Mouse (Mus musculus): ENCODE results near the gene Amigo2. TPM values are rescaled to one million over a fixed set of nuclear protein-coding genes. Genes with fewer than 3 reads are reported as not detected.
"Not testable (repeated sequence)": the region's sequence is repeated elsewhere in the genome, so short reads cannot be mapped to it uniquely, and the experiment has no call there.

The Amigo2 gene
- polyA plus RNA-seq, 1 experiment: 0.19 TPM

GRCm38 (mm10) chr15:97212501-97213477 lies 34.3 kb downstream of the Amigo2 start:
- no peaks in the 10 kb centered on the region for H3K27me3 ChIP-seq (ENCODE audit: control insufficient read depth, insufficient read depth, insufficient read length)
- no peak overlapping the region for H3K4me2 ChIP-seq (ENCODE audit: low read depth)
- no peak overlapping the region for H3ac ChIP-seq (ENCODE audit: control insufficient read depth, insufficient read length)
- H3K4me3 ChIP-seq: no peak overlapping the region
- no peak for TF ChIP-seq CEBPB (IDR thresholded peaks at IDR 0.05; ENCODE audit: insufficient read depth, poor library complexity, severe bottlenecking)
- no peak for TF ChIP-seq REST (IDR thresholded peaks at IDR 0.05; ENCODE audit: insufficient read depth, insufficient read length)
- H3K79me2 ChIP-seq (ENCODE audit: control insufficient read depth, insufficient read depth): no peaks in the 10 kb centered on the region
- no peaks in the 10 kb centered on the region for H3K36me3 ChIP-seq (ENCODE audit: control insufficient read depth, insufficient read depth)

- not testable (repeated sequence) for H3K4me3 ChIP-seq; H3ac ChIP-seq (ENCODE audit: control insufficient read depth, insufficient read length); H3K79me2 ChIP-seq (ENCODE audit: control insufficient read depth, insufficient read depth); H3K36me3 ChIP-seq (ENCODE audit: control insufficient read depth, insufficient read depth); H3K4me2 ChIP-seq (ENCODE audit: low read depth); H3K27me3 ChIP-seq (ENCODE audit: control insufficient read depth, insufficient read depth, insufficient read length)
Observed at GRCm38 (mm10) chr15:97209754-97210153, 37.3 kb downstream of the Amigo2 start.

GRCm38 (mm10) chr15:97206506-97206905 lies 40.6 kb downstream of the Amigo2 start:
- Histone ChIP-seq H3K27me3 (ENCODE audit: control insufficient read depth, insufficient read depth, insufficient read length) (no peaks in the 10 kb centered on the region), H3K4me3 (no peak overlapping the region), H3K79me2 (ENCODE audit: control insufficient read depth, insufficient read depth) (no peaks in the 10 kb centered on the region), H3K4me2 (ENCODE audit: low read depth) (no peak overlapping the region), H3K36me3 (ENCODE audit: control insufficient read depth, insufficient read depth) (no peaks in the 10 kb centered on the region), H3ac (ENCODE audit: control insufficient read depth, insufficient read length) (no peak overlapping the region)
- no peak for TF ChIP-seq MYOD1 (IDR thresholded peaks at IDR 0.05; ENCODE audit: control insufficient read depth in 1 of 3, insufficient read length in 2 of 3, low read depth in 2 of 3)
- no peak for TF ChIP-seq TCF3 (IDR thresholded peaks at IDR 0.05; ENCODE audit: insufficient read length, low read depth)
- TF ChIP-seq CEBPB (IDR thresholded peaks at IDR 0.05; ENCODE audit: insufficient read depth, poor library complexity, severe bottlenecking): no peak
- TF ChIP-seq SRF (IDR thresholded peaks at IDR 0.05; ENCODE audit: control insufficient read depth, insufficient read length, low read depth): no peak
- no peak for TF ChIP-seq POLR2A (IDR thresholded peaks at IDR 0.05; ENCODE audit: insufficient read length, low read depth)
- no peak for TF ChIP-seq REST (IDR thresholded peaks at IDR 0.05; ENCODE audit: insufficient read depth, insufficient read length)
- no peak for TF ChIP-seq E2F4 (IDR thresholded peaks at IDR 0.05; ENCODE audit: insufficient read depth)
- no peak for TF ChIP-seq TCF12 (IDR thresholded peaks at IDR 0.05; ENCODE audit: insufficient read depth, poor library complexity, severe bottlenecking)
- no peak for TF ChIP-seq MYOG (IDR thresholded peaks at IDR 0.05; ENCODE audit: control insufficient read depth in 1 of 3, insufficient read depth in 1 of 3, insufficient read length in 2 of 3, low read depth in 2 of 3)
- TF ChIP-seq USF1 (IDR thresholded peaks at IDR 0.05; ENCODE audit: low read depth): no peak
- no peak for TF ChIP-seq MAX (IDR thresholded peaks at IDR 0.05; ENCODE audit: low read depth)
- TF ChIP-seq POLR2AphosphoS2 (IDR thresholded peaks at IDR 0.05; ENCODE audit: insufficient read length, low read depth): no peak

GRCm38 (mm10) chr15:97205776-97206175 lies 41.3 kb downstream of the Amigo2 start:
- H3K79me2 ChIP-seq (ENCODE audit: control insufficient read depth, insufficient read depth): no peaks in the 10 kb centered on the region
- TF ChIP-seq E2F4 (IDR thresholded peaks at IDR 0.05; ENCODE audit: insufficient read depth): no peak
- no peak for TF ChIP-seq POLR2A (IDR thresholded peaks at IDR 0.05; ENCODE audit: insufficient read length, low read depth)
- TF ChIP-seq TCF3 (IDR thresholded peaks at IDR 0.05; ENCODE audit: insufficient read length, low read depth): no peak
- TF ChIP-seq MAX (IDR thresholded peaks at IDR 0.05; ENCODE audit: low read depth): no peak
- no peak for TF ChIP-seq CEBPB (IDR thresholded peaks at IDR 0.05; ENCODE audit: insufficient read depth, poor library complexity, severe bottlenecking)
- TF ChIP-seq TCF12 (IDR thresholded peaks at IDR 0.05; ENCODE audit: insufficient read depth, poor library complexity, severe bottlenecking): no peak
- TF ChIP-seq REST (IDR thresholded peaks at IDR 0.05; ENCODE audit: insufficient read depth, insufficient read length): no peak
- H3K4me3 ChIP-seq: no peak overlapping the region
- no peak overlapping the region for H3K4me2 ChIP-seq (ENCODE audit: low read depth)
- H3ac ChIP-seq (ENCODE audit: control insufficient read depth, insufficient read length): no peak overlapping the region
- no peaks in the 10 kb centered on the region for H3K27me3 ChIP-seq (ENCODE audit: control insufficient read depth, insufficient read depth, insufficient read length)
- no peaks in the 10 kb centered on the region for H3K36me3 ChIP-seq (ENCODE audit: control insufficient read depth, insufficient read depth)

GRCm38 (mm10) chr15:97204889-97205288 lies 42.2 kb downstream of the Amigo2 start:
- H3K36me3 ChIP-seq (ENCODE audit: control insufficient read depth, insufficient read depth): no peaks in the 10 kb centered on the region
- no peak overlapping the region for H3ac ChIP-seq (ENCODE audit: control insufficient read depth, insufficient read length)
- no peak overlapping the region for H3K4me2 ChIP-seq (ENCODE audit: low read depth)
- no peaks in the 10 kb centered on the region for H3K27me3 ChIP-seq (ENCODE audit: control insufficient read depth, insufficient read depth, insufficient read length)
- TF ChIP-seq E2F4 (IDR thresholded peaks at IDR 0.05; ENCODE audit: insufficient read depth) (no peak), REST (IDR thresholded peaks at IDR 0.05; ENCODE audit: insufficient read depth, insufficient read length) (no peak), TCF3 (IDR thresholded peaks at IDR 0.05; ENCODE audit: insufficient read length, low read depth) (no peak), MAX (IDR thresholded peaks at IDR 0.05; ENCODE audit: low read depth) (no peak), POLR2AphosphoS2 (IDR thresholded peaks at IDR 0.05; ENCODE audit: insufficient read length, low read depth) (no peak)
- no peak overlapping the region for H3K4me3 ChIP-seq
- H3K79me2 ChIP-seq (ENCODE audit: control insufficient read depth, insufficient read depth): no peaks in the 10 kb centered on the region

Data from myocyte (in vitro differentiated cells).